In the genomic region with DNA sequence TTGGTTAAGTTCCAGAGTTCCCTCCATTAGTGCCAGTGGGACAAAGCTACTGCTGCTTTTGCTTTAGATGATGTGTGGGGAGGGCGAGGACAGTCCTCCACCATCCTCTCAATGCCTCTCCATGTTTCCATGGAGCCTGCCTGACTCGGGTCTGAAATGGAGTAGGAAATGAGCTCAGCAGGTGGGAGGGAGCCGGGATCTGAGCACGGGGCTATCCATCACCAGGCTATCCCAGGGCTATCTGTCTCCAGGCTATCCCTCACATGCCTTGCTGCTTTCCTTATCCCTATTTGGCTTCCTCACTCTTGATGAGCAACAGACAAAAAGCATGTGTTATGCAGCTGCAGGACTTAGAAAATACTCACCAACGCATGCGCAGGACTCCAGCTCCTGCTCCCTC, we compare ENCODE assay signal across 24 mouse cellular contexts. TPM values are rescaled to one million over a fixed set of nuclear protein-coding genes. Genes with fewer than 3 reads are reported as not detected.
A peak's percentile ranks its signal among the peaks of the same experiment; 100 is the strongest.
DNase-seq lines count a peak whose midpoint lies in the region; TF ChIP-seq lines count a peak whose summit lies in the region.
"Had no signal": no experiment of that assay in that cellular context is flagged by ENCODE, and none has a peak within 500 bp of the region (broad histone marks: within the 10 kb centered on the region; RNA-seq: fewer than 3 reads in every experiment).

No protein-coding gene starts in this region.

- H3K27ac ChIP-seq in heart, embryonic 10.5 days: no peak overlapping the region
- H3K27ac ChIP-seq in small intestine, adult 2 months (ENCODE audit: insufficient read depth, low read depth, low read length): 0 out of 2 replicates have a peak overlapping the region, but pooled peaks have one; percentile 19
- H3K27ac ChIP-seq: embryonic facial prominence, embryonic 10.5 days; embryonic facial prominence, embryonic 13.5 days; forebrain, embryonic 12.5 days; forebrain, embryonic 15.5 days; hindbrain, embryonic 10.5 days; hindbrain, embryonic 13.5 days; intestine, embryonic 15.5 days had no signal

- no peaks in the 10 kb centered on the region for H3K27me3 ChIP-seq in heart, embryonic 10.5 days (ENCODE audit: insufficient read depth, poor library complexity, severe bottlenecking)
- H3K27me3 ChIP-seq in small intestine, adult 2 months (ENCODE audit: control insufficient read depth, insufficient read depth, low read length): no peaks in the 10 kb centered on the region
- H3K27me3 ChIP-seq: embryonic facial prominence, embryonic 13.5 days; forebrain, embryonic 12.5 days; forebrain, embryonic 15.5 days; heart, embryonic 12.5 days; heart, embryonic 15.5 days; hindbrain, embryonic 13.5 days; intestine, embryonic 15.5 days had no signal

- WGBS in heart, embryonic 10.5 days: 81% methylated on average over 6 of the region's 6 CpGs
- 84% methylated on average over 6 of the region's 6 CpGs for WGBS in small intestine, adult 2 months

- H3K4me1 ChIP-seq in heart, embryonic 10.5 days: 0 out of 2 replicates have a peak, but pooled peaks cover 7% of the 10 kb centered on the region
- H3K4me1 ChIP-seq in small intestine, adult 2 months (ENCODE audit: control insufficient read depth, insufficient read depth, insufficient read length, low read length): no peaks in the 10 kb centered on the region
- H3K4me1 ChIP-seq: embryonic facial prominence, embryonic 10.5 days; embryonic facial prominence, embryonic 13.5 days; forebrain, embryonic 12.5 days; forebrain, embryonic 15.5 days; hindbrain, embryonic 10.5 days; hindbrain, embryonic 13.5 days; intestine, embryonic 15.5 days had no signal

- H3K9me3 ChIP-seq in heart, embryonic 10.5 days: no peaks in the 10 kb centered on the region
- H3K9me3 ChIP-seq: embryonic facial prominence, embryonic 10.5 days; embryonic facial prominence, embryonic 13.5 days; forebrain, embryonic 12.5 days; forebrain, embryonic 15.5 days; heart, embryonic 12.5 days; heart, embryonic 15.5 days; hindbrain, embryonic 10.5 days; hindbrain, embryonic 13.5 days; intestine, embryonic 15.5 days had no signal

- no peak for TF ChIP-seq CTCF in small intestine, adult 2 months (IDR thresholded peaks at IDR 0.05; ENCODE audit: extremely low read depth, insufficient read length, insufficient replicate concordance, low read depth, low read length)

- TF ChIP-seq POLR2A in small intestine, adult 2 months (IDR thresholded peaks at IDR 0.05; ENCODE audit: low read depth, low read length): no peak

- peaks cover 93% of the 10 kb centered on the region for H3K36me3 ChIP-seq in heart, embryonic 10.5 days
- H3K36me3 ChIP-seq in small intestine, adult 2 months (ENCODE audit: control insufficient read depth, insufficient read depth, low read length): peaks cover 62% of the 10 kb centered on the region

- intact Hi-C loops in heart, postnatal 25 days (cut with DNase I): no loop called here

- peak; percentile 2 for DNase-seq in gastrocnemius, postnatal 25 days
- no peak for DNase-seq in gastrocnemius, postnatal 10 days
- DNase-seq in heart, embryonic 10.5 days (ENCODE audit: low spot score): peak; percentile 56
- no peak for DNase-seq in heart, postnatal 25 days (ENCODE audit: low spot score)
- DNase-seq in thymus, adult 18-20 months: no peak
- DNase-seq: adrenal gland, adult 2 months; adrenal gland, postnatal 14 days; cerebellum, adult 11-12 months; cerebellum, adult 8-10 months; cerebellum, postnatal 10 days; cerebellum, postnatal 36 days; embryo, embryonic 11 days; kidney, adult 11 months had no signal

- no peak overlapping the region for H3K4me3 ChIP-seq in heart, embryonic 10.5 days
- H3K4me3 ChIP-seq in small intestine, adult 2 months (ENCODE audit: low read depth, low read length): no peak overlapping the region
- H3K4me3 ChIP-seq: embryonic facial prominence, embryonic 10.5 days; embryonic facial prominence, embryonic 13.5 days; erythroblast, embryonic 14.5 days; forebrain, embryonic 12.5 days; forebrain, embryonic 15.5 days; heart, embryonic 12.5 days; heart, embryonic 15.5 days; hindbrain, embryonic 10.5 days; hindbrain, embryonic 13.5 days; intestine, embryonic 15.5 days had no signal

RNA-seq across cellular contexts. Expression of a gene that starts 15.5 kb away (rescaled TPM):
- 10 to 100 TPM in 1 of 2 experiments, 1 to 10 TPM in 1; 3.7 to 10.9 TPM for total RNA-seq in gastrocnemius, postnatal 25 days (2021)
- 10 to 100 TPM in 1 of 2 experiments, 1 to 10 TPM in 1; 9.5 to 14.2 TPM for total RNA-seq in gastrocnemius, postnatal 10 days (2021)
- 38.9 and 40.8 TPM in 2 replicates for polyA plus RNA-seq in heart, embryonic 10.5 days (2016; fragmentation: Nextera tagmentation; extraction: Ambion mirVana)
- total RNA-seq in heart, postnatal 25 days (2021): 10 to 100 TPM; 12.6 to 15.7 TPM
- polyA plus RNA-seq in small intestine, adult 2 months (2012; rRNA removed): 10.7 and 63.7 TPM in 2 replicates

RNA-seq across cellular contexts. Expression of a gene that starts 41.7 kb away (rescaled TPM):
- 10 to 100 TPM; 20.9 to 21.3 TPM for total RNA-seq in gastrocnemius, postnatal 25 days (2021)
- total RNA-seq in gastrocnemius, postnatal 10 days (2021): 10 to 100 TPM; 31.2 to 36.6 TPM
- 36.3 and 38.4 TPM in 2 replicates for polyA plus RNA-seq in heart, embryonic 10.5 days (2016; fragmentation: Nextera tagmentation; extraction: Ambion mirVana)
- 10 to 100 TPM; 48.9 to 58.5 TPM for total RNA-seq in heart, postnatal 25 days (2021)
- 3.4 and 10.1 TPM in 2 replicates for polyA plus RNA-seq in small intestine, adult 2 months (2012; rRNA removed)

RNA-seq across cellular contexts. Expression of a gene that starts 45.6 kb away (rescaled TPM):
- total RNA-seq in gastrocnemius, postnatal 25 days (2021): 10 to 100 TPM; 34.8 to 37.9 TPM
- total RNA-seq in gastrocnemius, postnatal 10 days (2021): 10 to 100 TPM; 32.2 to 34.8 TPM
- polyA plus RNA-seq in heart, embryonic 10.5 days (2016; fragmentation: Nextera tagmentation; extraction: Ambion mirVana): 39.5 and 40.8 TPM in 2 replicates
- total RNA-seq in heart, postnatal 25 days (2021): 10 to 100 TPM; 40.9 to 49.7 TPM
- 2.1 and 3.7 TPM in 2 replicates for polyA plus RNA-seq in small intestine, adult 2 months (2012; rRNA removed)

RNA-seq across cellular contexts. Expression of a gene that starts 46.5 kb away (rescaled TPM):
- 10 to 100 TPM; 19.0 to 20.1 TPM for total RNA-seq in gastrocnemius, postnatal 25 days (2021)
- total RNA-seq in gastrocnemius, postnatal 10 days (2021): 10 to 100 TPM; 29.8 to 33.6 TPM
- 91.9 and 106 TPM in 2 replicates for polyA plus RNA-seq in heart, embryonic 10.5 days (2016; fragmentation: Nextera tagmentation; extraction: Ambion mirVana)
- 10 to 100 TPM; 33.8 to 34.5 TPM for total RNA-seq in heart, postnatal 25 days (2021)
- polyA plus RNA-seq in small intestine, adult 2 months (2012; rRNA removed): 3.7 and 9.9 TPM in 2 replicates

Comparison
In these comparisons a context has a peak if more than half of its experiments do, and no peak if none do; other contexts are left out.
1. DNase-seq: peak in gastrocnemius, postnatal 25 days (single experiment) and heart, embryonic 10.5 days (single experiment); none in gastrocnemius, postnatal 10 days (single experiment), heart, postnatal 25 days (single experiment) and thymus, adult 18-20 months (0 of 2).